Mouse (Mus musculus) small intestine, adult 2 months (tissue): ENCODE results near the gene Sema6c. TPM values are rescaled to one million over a fixed set of nuclear protein-coding genes. Genes with fewer than 3 reads are reported as not detected.
"Not testable (repeated sequence)": the region's sequence is repeated elsewhere in the genome, so short reads cannot be mapped to it uniquely, and the experiment has no call there.

ENCODE experiments used
- H3K27ac ChIP-seq: fragments of 200-500 bp; 2 replicates; pipeline ENCODE4 v1.5.1; 2012; ENCODE audit warnings: low read depth, low read length, control low read depth, inconsistent platforms; ENCODE audit not compliant: insufficient read depth
- H3K27me3 ChIP-seq: fragments of 200-500 bp; 2 replicates; pipeline ENCODE4 v1.6.1; 2012; ENCODE audit warnings: mild to moderate bottlenecking, moderate library complexity, low read length, inconsistent platforms; ENCODE audit not compliant: control insufficient read depth, insufficient read depth
- H3K36me3 ChIP-seq: fragments of 200-500 bp; 2 replicates; pipeline ENCODE4 v1.6.1; 2012; ENCODE audit warnings: mild to moderate bottlenecking, low read length, control low read depth, inconsistent platforms; ENCODE audit not compliant: control insufficient read depth, insufficient read depth
- H3K4me1 ChIP-seq: fragments of 200-500 bp; 2 replicates; pipeline ENCODE4 v1.6.1; 2012; ENCODE audit warnings: low read length, inconsistent platforms, mixed read lengths; ENCODE audit not compliant: control insufficient read depth, insufficient read depth, insufficient read length
- H3K4me3 ChIP-seq: fragments of 200-500 bp; 2 replicates; pipeline ENCODE4 v1.5.1; 2012; ENCODE audit warnings: low read depth, mild to moderate bottlenecking, control low read depth, inconsistent platforms, low read length, moderate library complexity
- CTCF ChIP-seq: fragments of 200-500 bp; IDR thresholded peaks from 2 replicates; pipeline ENCODE4 v1.5.1; 2012; ENCODE audit warnings: low read depth, mild to moderate bottlenecking, control low read depth, inconsistent platforms, low read length, moderate library complexity, mixed read lengths; ENCODE audit not compliant: insufficient replicate concordance, insufficient read length; ENCODE audit errors: extremely low read depth
- POLR2A ChIP-seq: fragments of 200-500 bp; IDR thresholded peaks from 2 replicates; pipeline ENCODE4 v1.6.1; 2012; ENCODE audit warnings: low read depth, mild to moderate bottlenecking, control low read depth, inconsistent platforms, low read length, moderate library complexity
- WGBS: fragments of 180-500 bp; shearing (Covaris S2); methylation state at CpG from one replicate; pipeline ENCODE4 v1.1.7; 2018; 5-methylcytosine and 5-hydroxymethylcytosine counted together
- polyA plus RNA-seq: library from polyadenylated mRNA; depleted of rRNA; stranded (reverse); fragments of >200 nt; gene quantifications from 2 replicates; pipeline ENCODE4 v1.2.3, GENCODE M21; 2012

Gene Sema6c
- polyA plus RNA-seq, 1 experiment, result 4.6 TPM

- Histone ChIP-seq H3K27ac (no peak overlapping the region), H3K27me3 (no peaks in the 10 kb centered on the region), H3K4me1 (no peaks in the 10 kb centered on the region), H3K36me3 (peaks cover 35% of the 10 kb centered on the region), H3K4me3 (no peak overlapping the region)
- TF ChIP-seq CTCF (no peak), POLR2A (no peak)
- 8% methylated on average over 5 of the region's 5 CpGs for WGBS
Measured at GRCm38 (mm10) chr3:95124972-95125371, 35.3 kb upstream of the Sema6c start.

DNA sequence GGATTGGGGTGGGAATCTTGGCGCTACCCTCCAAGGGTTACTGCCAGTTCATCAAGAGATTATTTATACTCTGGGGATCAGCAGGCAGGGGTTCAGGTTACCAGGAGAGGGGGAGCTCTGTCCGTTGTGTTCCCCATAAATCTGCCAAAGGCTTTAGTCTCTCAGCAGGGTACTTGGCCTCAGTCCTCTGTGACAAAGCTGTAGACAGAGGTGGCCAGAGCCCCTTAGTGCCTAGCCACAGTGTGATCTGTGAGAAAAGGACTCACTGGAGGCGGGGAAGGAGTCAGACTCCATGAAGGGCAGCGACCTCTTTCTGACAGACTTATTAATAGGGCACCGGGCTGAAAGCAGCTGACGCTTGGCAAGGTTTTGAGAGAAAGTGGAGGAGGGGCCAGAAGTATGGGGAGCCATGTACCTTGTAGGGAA lies 31.0 kb upstream of the Sema6c start:
- no peak overlapping the region for H3K27ac ChIP-seq
- 81% methylated on average over 6 of the region's 6 CpGs for WGBS
- TF ChIP-seq CTCF, result no peak
- TF ChIP-seq POLR2A, result no peak

GRCm38 (mm10) chr3:95130081-95130480 lies 30.2 kb upstream of the Sema6c start:
- Histone ChIP-seq H3K4me1 (peaks cover 3% of the 10 kb centered on the region; the same call in 1 of the 2 replicates), H3K27me3 (no peaks in the 10 kb centered on the region), H3K4me3 (no peak overlapping the region), H3K36me3 (peaks cover 22% of the 10 kb centered on the region), H3K27ac (no peak overlapping the region)
- TF ChIP-seq POLR2A (no peak), CTCF (no peak)
- WGBS, result 84% methylated on average over 5 of the region's 5 CpGs

More for the DNA sequence above, 31.0 kb upstream of the Sema6c start:
- no peaks in the 10 kb centered on the region for H3K27me3 ChIP-seq
- H3K4me3 ChIP-seq, result no peak overlapping the region
- peaks cover 3% of the 10 kb centered on the region; the same call in 1 of the 2 replicates for H3K4me1 ChIP-seq
- peaks cover 22% of the 10 kb centered on the region for H3K36me3 ChIP-seq

- TF ChIP-seq CTCF, result peak; percentile 22; the same call in 1 of the 2 replicates
- 98% methylated on average over 2 of the region's 2 CpGs for WGBS
Measured at GRCm38 (mm10) chr3:95132389-95132788, 27.9 kb upstream of the Sema6c start.

GRCm38 (mm10) chr3:95133176-95133575 lies 27.1 kb upstream of the Sema6c start:
- Histone ChIP-seq H3K36me3 (peaks cover 24% of the 10 kb centered on the region), H3K27me3 (no peaks in the 10 kb centered on the region), H3K4me3 (peak overlapping the region; percentile 55), H3K4me1 (peaks cover 5% of the 10 kb centered on the region; the same call in 1 of the 2 replicates), H3K27ac (peak overlapping the region; percentile 24; the same call in 1 of the 2 replicates)
- 49% methylated on average over 11 of the region's 11 CpGs for WGBS
- TF ChIP-seq POLR2A, result no peak
- no peak for TF ChIP-seq CTCF

More at GRCm38 (mm10) chr3:95132389-95132788, 27.9 kb upstream of the Sema6c start:
- H3K27ac ChIP-seq, H3K4me3 ChIP-seq, H3K27me3 ChIP-seq, H3K4me1 ChIP-seq: not testable (repeated sequence)
- peaks cover 21% of the 10 kb centered on the region for H3K36me3 ChIP-seq

- WGBS, result under 1% methylated on average over 20 of the region's 20 CpGs
- no peak for TF ChIP-seq POLR2A
- TF ChIP-seq CTCF, result peak; percentile 24; the same call in 1 of the 2 replicates
- Histone ChIP-seq H3K27ac (peak within 1 kb of the TSS; percentile 71), H3K4me1 (peaks cover 5% of the 10 kb centered on the region; the same call in 1 of the 2 replicates), H3K27me3 (no peaks in the 10 kb centered on the region), H3K36me3 (peaks cover 23% of the 10 kb centered on the region), H3K4me3 (peak within 1 kb of the TSS; percentile 56)
Measured at GRCm38 (mm10) chr3:95133680-95134101, 26.6 kb upstream of the Sema6c start, which contains the start of the genes Scnm1 and Lysmd1. TSS of gene Scnm1 (minus strand) at chr3:95134011. TSS of gene Lysmd1 (plus strand) at chr3:95134088.

GRCm38 (mm10) chr3:95134133-95134532 lies 26.1 kb upstream of the Sema6c start:
- H3K27ac ChIP-seq, H3K4me1 ChIP-seq, H3K27me3 ChIP-seq: not testable (repeated sequence)
- H3K4me3 ChIP-seq, result peak overlapping the region; percentile 55; the same call in 1 of the 2 replicates
- peaks cover 19% of the 10 kb centered on the region for H3K36me3 ChIP-seq
- WGBS, result no CpG with 5 or more reads among the region's 12 CpGs
